Mouse (Mus musculus): Measurements from ENCODE around the gene Tmem50b. TPM values are rescaled to one million over a fixed set of nuclear protein-coding genes. Genes with fewer than 3 reads are reported as not detected.
A peak's percentile ranks its signal among the peaks of the same experiment; 100 is the strongest.

The Tmem50b gene
- total RNA-seq, 1 experiment, result 11.8 TPM

GRCm38 (mm10) chr16:91618511-91619501 lies 21.2 kb upstream of the Tmem50b start, which contains the start of gene Dnajc28:
TSS of gene Dnajc28 (minus strand) at chr16:91619026.
- Histone ChIP-seq H3K4me1 (ENCODE audit: control insufficient read depth in 2 of 2, insufficient read depth in 2 of 2, low read length in 2 of 2, poor library complexity in 1 of 2) (peaks cover 0 to 11% of the 10 kb centered on the region in 2 experiments), H3K27ac (ENCODE audit: insufficient read depth, low read depth, low read length, poor library complexity, severe bottlenecking) (no peak within 1 kb of the TSS), H3K4me3 (ENCODE audit: insufficient read depth in 1 of 2, low read depth in 1 of 2, low read length in 2 of 2, poor library complexity in 1 of 2, severe bottlenecking in 1 of 2) (peak within 1 kb of the TSS; percentile 67 to 68), H3K9ac (ENCODE audit: insufficient read depth, low read depth, low read length, poor library complexity, severe bottlenecking) (0 out of 2 replicates have a peak within 1 kb of the TSS, but pooled peaks have one; percentile 27), H3K36me3 (ENCODE audit: control insufficient read depth, insufficient read depth, low read length, poor library complexity, severe bottlenecking) (peaks cover 26% of the 10 kb centered on the region), H3K9me3 (ENCODE audit: control insufficient read depth, insufficient read depth, low read depth, low read length) (no peaks in the 10 kb centered on the region)
- in situ Hi-C loops (cut with MboI; ENCODE audit: low sequenced_read_pairs in 2 of 2, unreplicated experiment in 2 of 2), result no loop called here
- no peak for TF ChIP-seq ZNF384 (IDR thresholded peaks at IDR 0.05; ENCODE audit: low read depth, low read length)
- no peak for TF ChIP-seq ZC3H11A (IDR thresholded peaks at IDR 0.05; ENCODE audit: borderline replicate concordance, low read depth, low read length)
- no peak for TF ChIP-seq MAFK (IDR thresholded peaks at IDR 0.05; ENCODE audit: insufficient read depth, low read depth, low read length)
- peak; percentile 91 for TF ChIP-seq HCFC1 (IDR thresholded peaks at IDR 0.05; ENCODE audit: borderline replicate concordance, insufficient read depth, low read length)
- no peak for TF ChIP-seq CHD2 (IDR thresholded peaks at IDR 0.05; ENCODE audit: low read depth, low read length)
- DNase-seq (ENCODE audit: low read depth, low spot score), result peak; percentile 56

DNA sequence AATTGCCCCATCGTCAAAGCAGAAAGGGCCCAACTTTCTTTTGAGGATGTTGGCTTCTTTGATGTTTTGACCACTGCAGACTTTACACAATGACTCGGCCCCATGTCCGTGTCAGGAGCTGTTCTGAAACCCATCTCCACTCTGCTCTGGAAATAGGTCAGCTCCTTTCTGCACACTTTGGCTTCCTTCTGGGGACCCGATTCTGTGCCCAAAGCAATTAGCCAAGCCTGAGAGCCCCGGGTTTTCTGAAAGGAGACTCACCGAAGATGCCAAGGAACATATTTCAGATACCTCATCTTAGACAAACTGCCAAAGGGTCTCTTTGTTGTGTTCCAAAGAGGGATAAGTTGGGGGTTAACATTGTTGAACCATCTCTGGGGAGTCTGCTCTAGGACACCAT lies 17.0 kb upstream of the Tmem50b start:
- in situ Hi-C loops (cut with MboI; ENCODE audit: low sequenced_read_pairs in 2 of 2, unreplicated experiment in 2 of 2), result no loop called here
- TF ChIP-seq MAFK (IDR thresholded peaks at IDR 0.05; ENCODE audit: insufficient read depth, low read depth, low read length), result no peak
- TF ChIP-seq CHD2 (IDR thresholded peaks at IDR 0.05; ENCODE audit: low read depth, low read length), result no peak
- no peak for TF ChIP-seq HCFC1 (IDR thresholded peaks at IDR 0.05; ENCODE audit: borderline replicate concordance, insufficient read depth, low read length)
- DNase-seq (ENCODE audit: low read depth, low spot score), result no peak
- peaks cover 0 to 2% of the 10 kb centered on the region in 2 experiments; a peak in 1 of 4 replicates for H3K4me1 ChIP-seq (ENCODE audit: control insufficient read depth in 2 of 2, insufficient read depth in 2 of 2, low read length in 2 of 2, poor library complexity in 1 of 2)
- H3K9ac ChIP-seq (ENCODE audit: insufficient read depth, low read depth, low read length, poor library complexity, severe bottlenecking), result no peak overlapping the region
- no peaks in the 10 kb centered on the region for H3K36me3 ChIP-seq (ENCODE audit: control insufficient read depth, insufficient read depth, low read length, poor library complexity, severe bottlenecking)
- no peak overlapping the region for H3K4me3 ChIP-seq (ENCODE audit: insufficient read depth in 1 of 2, low read depth in 1 of 2, low read length in 2 of 2, poor library complexity in 1 of 2, severe bottlenecking in 1 of 2)
- H3K27ac ChIP-seq (ENCODE audit: insufficient read depth, low read depth, low read length, poor library complexity, severe bottlenecking), result no peak overlapping the region
- no peaks in the 10 kb centered on the region for H3K9me3 ChIP-seq (ENCODE audit: control insufficient read depth, insufficient read depth, low read depth, low read length)

DNA sequence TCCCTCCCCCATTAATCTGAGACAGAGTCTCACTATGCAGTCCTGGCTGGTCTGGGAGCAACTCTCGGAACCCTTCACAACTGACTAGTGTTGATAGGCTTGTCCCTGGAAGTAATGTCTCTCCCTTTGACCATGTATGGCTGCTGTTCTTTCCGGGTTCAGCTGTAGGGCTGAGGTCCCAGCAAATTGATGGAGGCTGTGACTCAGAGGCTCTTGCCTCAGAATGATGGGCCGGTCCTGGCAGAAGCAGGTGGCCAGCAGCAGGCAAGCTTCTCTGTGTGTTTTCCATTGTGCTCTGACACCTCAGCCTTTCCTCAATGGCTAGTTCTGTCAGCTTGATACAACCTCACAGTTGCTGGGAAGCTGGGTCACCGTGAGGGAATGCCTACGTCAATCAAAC lies 14.9 kb upstream of the Tmem50b start:
- Histone ChIP-seq H3K9ac (ENCODE audit: insufficient read depth, low read depth, low read length, poor library complexity, severe bottlenecking) (no peak overlapping the region), H3K9me3 (ENCODE audit: control insufficient read depth, insufficient read depth, low read depth, low read length) (no peaks in the 10 kb centered on the region), H3K4me3 (ENCODE audit: insufficient read depth in 1 of 2, low read depth in 1 of 2, low read length in 2 of 2, poor library complexity in 1 of 2, severe bottlenecking in 1 of 2) (no peak overlapping the region), H3K27ac (ENCODE audit: insufficient read depth, low read depth, low read length, poor library complexity, severe bottlenecking) (no peak overlapping the region), H3K4me1 (ENCODE audit: control insufficient read depth in 2 of 2, insufficient read depth in 2 of 2, low read length in 2 of 2, poor library complexity in 1 of 2) (no peaks in the 10 kb centered on the region), H3K36me3 (ENCODE audit: control insufficient read depth, insufficient read depth, low read length, poor library complexity, severe bottlenecking) (no peaks in the 10 kb centered on the region)
- TF ChIP-seq MAFK (IDR thresholded peaks at IDR 0.05; ENCODE audit: insufficient read depth, low read depth, low read length) (no peak), HCFC1 (IDR thresholded peaks at IDR 0.05; ENCODE audit: borderline replicate concordance, insufficient read depth, low read length) (no peak), CHD2 (IDR thresholded peaks at IDR 0.05; ENCODE audit: low read depth, low read length) (no peak), ZNF384 (IDR thresholded peaks at IDR 0.05; ENCODE audit: low read depth, low read length) (no peak), ZC3H11A (IDR thresholded peaks at IDR 0.05; ENCODE audit: borderline replicate concordance, low read depth, low read length) (no peak)
- no peak for DNase-seq (ENCODE audit: low read depth, low spot score)
- in situ Hi-C loops (cut with MboI; ENCODE audit: low sequenced_read_pairs in 2 of 2, unreplicated experiment in 2 of 2), result no loop called here

GRCm38 (mm10) chr16:91611248-91611647 lies 13.6 kb upstream of the Tmem50b start:
- H3K9me3 ChIP-seq (ENCODE audit: control insufficient read depth, insufficient read depth, low read depth, low read length), result no peaks in the 10 kb centered on the region
- peak overlapping the region in 1 of 2 experiments; percentile 34; a peak in 1 of 4 replicates for H3K4me3 ChIP-seq (ENCODE audit: insufficient read depth in 1 of 2, low read depth in 1 of 2, low read length in 2 of 2, poor library complexity in 1 of 2, severe bottlenecking in 1 of 2)
- no peaks in the 10 kb centered on the region for H3K36me3 ChIP-seq (ENCODE audit: control insufficient read depth, insufficient read depth, low read length, poor library complexity, severe bottlenecking)
- no peaks in the 10 kb centered on the region for H3K4me1 ChIP-seq (ENCODE audit: control insufficient read depth in 2 of 2, insufficient read depth in 2 of 2, low read length in 2 of 2, poor library complexity in 1 of 2)
- TF ChIP-seq CHD2 (IDR thresholded peaks at IDR 0.05; ENCODE audit: low read depth, low read length) (no peak), HCFC1 (IDR thresholded peaks at IDR 0.05; ENCODE audit: borderline replicate concordance, insufficient read depth, low read length) (no peak), ZNF384 (IDR thresholded peaks at IDR 0.05; ENCODE audit: low read depth, low read length) (no peak), MAFK (IDR thresholded peaks at IDR 0.05; ENCODE audit: insufficient read depth, low read depth, low read length) (no peak), ZC3H11A (IDR thresholded peaks at IDR 0.05; ENCODE audit: borderline replicate concordance, low read depth, low read length) (no peak)
- H3K27ac ChIP-seq (ENCODE audit: insufficient read depth, low read depth, low read length, poor library complexity, severe bottlenecking), result no peak overlapping the region
- no peak for DNase-seq (ENCODE audit: low read depth, low spot score)
- in situ Hi-C loops (cut with MboI; ENCODE audit: low sequenced_read_pairs in 2 of 2, unreplicated experiment in 2 of 2), result no loop called here
- H3K9ac ChIP-seq (ENCODE audit: insufficient read depth, low read depth, low read length, poor library complexity, severe bottlenecking), result no peak overlapping the region; the same call in 1 of the 2 replicates
